In the genomic region with DNA sequence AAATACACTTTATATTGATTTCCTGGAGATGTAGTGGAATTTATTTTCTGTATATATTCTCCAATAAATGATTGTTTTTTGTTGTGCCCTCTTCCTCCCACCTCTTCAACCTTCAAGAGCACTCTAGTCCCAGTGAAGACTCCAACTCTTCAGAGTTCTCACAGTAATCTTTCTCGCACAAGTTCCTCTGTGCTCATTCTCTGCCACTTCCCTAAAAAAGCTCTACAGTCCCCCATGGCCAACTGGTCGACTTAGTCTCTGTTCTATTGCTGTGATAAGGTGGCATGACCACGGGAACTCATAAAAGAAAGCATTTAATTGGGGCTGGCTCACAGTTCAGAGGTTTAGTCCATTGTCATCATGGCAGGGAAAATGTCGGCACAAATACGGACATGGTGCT, we compare ENCODE assay signal across 25 mouse cellular contexts.
DNase-seq lines count a peak whose midpoint lies in the region; ATAC-seq and TF ChIP-seq lines count a peak whose summit lies in the region.
"Had no signal": no experiment of that assay in that cellular context is flagged by ENCODE, and none has a peak within 500 bp of the region (broad histone marks: within the 10 kb centered on the region; RNA-seq: fewer than 3 reads in every experiment).

No protein-coding gene starts in this region.

- intact Hi-C loops in gastrocnemius, adult 2 months (cut with DNase I) = no loop called here

- no peak for TF ChIP-seq CTCF in gastrocnemius, adult 2 months (IDR thresholded peaks at IDR 0.05)
- no peak for TF ChIP-seq CTCF in MEL (IDR thresholded peaks at IDR 0.05 in 2 of 3, conservative IDR thresholded peaks at IDR 0.05 in 1 of 3; ENCODE audit: control insufficient read depth in 1 of 3, insufficient read depth in 1 of 3, low read depth in 2 of 3, low read length in 3 of 3, poor library complexity in 1 of 3, severe bottlenecking in 1 of 3)

- 0 out of 4 replicates have a peak, but pooled peaks of 1 of the 2 experiments have one; percentile 20 for TF ChIP-seq EP300 in MEL (IDR thresholded peaks at IDR 0.05; ENCODE audit: low read depth in 1 of 2, low read length in 2 of 2)

- no peak for DNase-seq in gastrocnemius, adult 2 months
- no peak for DNase-seq in gastrocnemius, adult 8-10 months (ENCODE audit: low spot score in 2 of 2)
- peak; percentile 49 for DNase-seq in MEL (ENCODE audit: low read depth, low spot score)
- DNase-seq in spleen, postnatal 10 days (ENCODE audit: low spot score in 2 of 2) = no peak
- DNase-seq in adrenal gland, postnatal 25 days = no peak
- DNase-seq: adrenal gland, adult 2 months; adrenal gland, postnatal 14 days; cerebellum, adult 11-12 months; cerebellum, adult 8-10 months; cerebellum, postnatal 10 days; cerebellum, postnatal 36 days; gastrocnemius, postnatal 25 days; heart, postnatal 10 days; heart, postnatal 36 days; kidney, adult 11 months had no signal

- peaks cover 0 to 2% of the 10 kb centered on the region in 2 experiments; a peak in 1 of 4 replicates for H3K4me1 ChIP-seq in MEL (ENCODE audit: control insufficient read depth in 1 of 2, insufficient read depth in 2 of 2, low read length in 2 of 2)
- H3K4me1 ChIP-seq: forebrain, embryonic 13.5 days; hindbrain, embryonic 10.5 days had no signal

- TF ChIP-seq RAD21 in MEL (IDR thresholded peaks at IDR 0.05; ENCODE audit: low read depth, low read length) = no peak

- 0 out of 2 replicates have a peak overlapping the region, but pooled peaks have one; percentile 5 for H3K27ac ChIP-seq in gastrocnemius, adult 2 months
- no peak overlapping the region for H3K27ac ChIP-seq in MEL (ENCODE audit: control insufficient read depth, low read depth, low read length)
- H3K27ac ChIP-seq: forebrain, embryonic 10.5 days; forebrain, embryonic 13.5 days; heart, embryonic 15.5 days; hindbrain, embryonic 10.5 days; hindbrain, embryonic 14.5 days; hindbrain, postnatal 0 days had no signal

- no peak overlapping the region for H3K9ac ChIP-seq in MEL (ENCODE audit: control insufficient read depth, low read depth, low read length, poor library complexity, severe bottlenecking)
- H3K9ac ChIP-seq: forebrain, embryonic 13.5 days; heart, embryonic 12.5 days; heart, embryonic 15.5 days; hindbrain, embryonic 14.5 days had no signal

- H3K36me3 ChIP-seq in MEL (ENCODE audit: control insufficient read depth in 1 of 2, insufficient read depth in 2 of 2, low read length in 2 of 2) = no peaks in the 10 kb centered on the region
- H3K36me3 ChIP-seq: forebrain, embryonic 10.5 days; heart, embryonic 12.5 days; heart, embryonic 15.5 days; hindbrain, embryonic 10.5 days had no signal

- H3K9me3 ChIP-seq in MEL (replicated peaks; ENCODE audit: insufficient read depth, low read length) = no peaks in the 10 kb centered on the region
- H3K9me3 ChIP-seq: forebrain, embryonic 10.5 days; forebrain, embryonic 13.5 days; heart, embryonic 12.5 days; heart, embryonic 15.5 days; hindbrain, embryonic 10.5 days had no signal

- no peak overlapping the region for H3K4me3 ChIP-seq in gastrocnemius, adult 2 months
- H3K4me3 ChIP-seq in MEL (ENCODE audit: control insufficient read depth in 1 of 2, insufficient read depth in 1 of 2, low read depth in 2 of 2, low read length in 2 of 2) = no peak overlapping the region
- H3K4me3 ChIP-seq: forebrain, embryonic 10.5 days; forebrain, embryonic 13.5 days; heart, embryonic 12.5 days; heart, embryonic 15.5 days; hindbrain, embryonic 10.5 days had no signal

- peak; percentile 58; the same call in 1 of the 2 replicates for ATAC-seq in granulocyte monocyte progenitor cell, adult 5-6 weeks (replicated peaks; ENCODE audit: poor library complexity, severe bottlenecking)
- ATAC-seq: forebrain, embryonic 13.5 days; forebrain, embryonic 16.5 days; hindbrain, postnatal 0 days; inflammation-experienced regulatory T-cells, adult 6 months had no signal

- H3K27me3 ChIP-seq in MEL (ENCODE audit: control insufficient read depth in 1 of 2, insufficient read depth in 2 of 2, low read length in 2 of 2) = peaks cover 0 to 1% of the 10 kb centered on the region in 2 experiments; a peak in 1 of 4 replicates
- H3K27me3 ChIP-seq: forebrain, embryonic 13.5 days; heart, embryonic 12.5 days; heart, embryonic 15.5 days had no signal

- TF ChIP-seq POLR2A in MEL (IDR thresholded peaks at IDR 0.05; ENCODE audit: control insufficient read depth in 1 of 2, insufficient read depth in 1 of 2, low read depth in 1 of 2, low read length in 2 of 2, poor library complexity in 1 of 2) = no peak

- H3K79me2 ChIP-seq in MEL (ENCODE audit: control insufficient read depth, insufficient read depth, low read length, poor library complexity) = no peaks in the 10 kb centered on the region

TF ChIP-seq in MEL, 35 proteins besides CTCF, POLR2A, EP300 and RAD21:
- TF ChIP-seq TCF12 (IDR thresholded peaks at IDR 0.05; ENCODE audit: low read depth, low read length) (no peak), TBP (IDR thresholded peaks at IDR 0.05; ENCODE audit: low read depth, low read length) (no peak), POLR2AphosphoS5 (IDR thresholded peaks at IDR 0.05; ENCODE audit: borderline replicate concordance, low read depth, low read length) (no peak), MAZ (IDR thresholded peaks at IDR 0.05; ENCODE audit: low read depth, low read length) (no peak), KAT2A (conservative IDR thresholded peaks at IDR 0.05; ENCODE audit: low read depth, low read length) (no peak), MYC (IDR thresholded peaks at IDR 0.05; ENCODE audit: low read depth, low read length) (no peak), MYB (IDR thresholded peaks at IDR 0.05; ENCODE audit: low read depth, low read length) (no peak)
